Mouse (Mus musculus): Measurements from ENCODE around the gene Lrrc75a.

The Lrrc75a gene

GRCm38 (mm10) chr11:62645732-62646494 is 2.4 kb downstream of the Lrrc75a start:
- no peak for DNase-seq (ENCODE audit: low read depth in 2 of 2, low spot score in 2 of 2)

- DNase-seq (ENCODE audit: low read depth in 2 of 2, low spot score in 2 of 2) = no peak
These were observed 3.0 kb downstream of the Lrrc75a start for GRCm38 (mm10) chr11:62645337-62645675.

DNA sequence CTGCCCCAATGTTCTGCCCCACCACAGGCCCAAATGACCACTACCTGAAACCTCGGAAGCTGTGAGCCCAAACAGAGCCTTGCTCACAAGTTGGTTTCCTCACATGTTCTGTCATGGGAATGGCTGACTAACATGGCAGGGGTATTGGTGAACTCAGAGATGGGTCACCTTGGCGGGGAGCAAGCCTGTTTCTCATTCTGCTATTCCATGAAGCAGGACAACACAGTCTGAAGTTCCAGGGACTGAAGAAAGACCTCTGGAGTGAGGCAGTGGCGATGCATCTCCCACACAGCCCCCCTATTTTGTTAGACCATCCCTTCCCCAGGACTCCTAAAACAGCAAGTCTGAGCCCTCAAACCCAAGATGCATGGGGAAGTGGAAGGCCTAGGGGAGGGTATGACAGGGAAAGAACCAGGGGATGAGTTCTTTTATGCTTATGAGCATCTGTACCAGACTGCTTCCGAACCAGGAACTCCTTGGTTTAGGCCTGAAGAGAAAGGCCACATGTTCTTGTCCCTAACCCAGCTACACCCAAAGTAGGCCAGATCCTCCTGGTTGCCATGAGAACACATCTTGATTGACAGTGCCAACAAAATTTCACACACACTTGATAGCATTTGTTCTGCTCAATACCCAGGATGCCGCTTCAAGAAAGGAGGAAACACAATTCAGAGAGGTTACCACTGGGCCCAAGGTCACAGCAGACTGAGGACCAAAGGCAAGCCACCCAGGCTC is 3.6 kb downstream of the Lrrc75a start:
- no peak for DNase-seq (ENCODE audit: low read depth in 2 of 2, low spot score in 2 of 2)

GRCm38 (mm10) chr11:62643681-62644363 is 4.5 kb downstream of the Lrrc75a start:
- DNase-seq (ENCODE audit: low read depth in 2 of 2, low spot score in 2 of 2) = no peak

DNA sequence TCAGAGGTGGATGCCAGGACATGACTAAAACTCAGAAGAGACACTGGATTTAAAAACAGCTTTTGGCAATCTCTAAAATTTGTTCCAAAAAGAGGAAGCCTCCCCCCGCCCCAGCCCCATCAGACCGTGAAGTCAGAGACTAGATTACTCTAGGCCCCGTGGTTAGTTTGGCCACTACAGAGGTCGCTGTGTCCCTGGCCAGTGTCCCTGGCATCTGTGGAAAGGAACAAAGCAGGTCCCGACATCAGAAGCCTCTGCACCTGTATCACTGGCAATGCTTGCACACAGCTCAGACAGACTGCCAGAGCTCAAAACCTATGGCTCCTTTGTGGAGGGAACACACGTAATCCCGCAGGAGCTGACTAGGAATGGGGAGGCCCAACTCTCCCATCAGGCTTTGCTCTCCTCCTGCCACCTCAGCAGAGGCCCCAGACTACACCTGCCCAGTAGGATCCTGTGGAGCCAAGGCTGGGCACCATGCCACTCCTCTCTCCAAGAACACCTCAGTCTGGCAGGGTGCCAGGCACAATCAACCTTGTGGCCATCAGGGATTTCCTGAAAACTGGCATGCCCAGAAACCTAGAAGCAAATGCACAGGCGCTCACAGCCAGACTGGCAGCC is 5.2 kb downstream of the Lrrc75a start:
- DNase-seq (ENCODE audit: low read depth in 2 of 2, low spot score in 2 of 2) = no peak

GRCm38 (mm10) chr11:62642023-62642844 is 6.1 kb downstream of the Lrrc75a start:
- DNase-seq (ENCODE audit: low read depth in 2 of 2, low spot score in 2 of 2) = no peak

- no peak for DNase-seq (ENCODE audit: low read depth in 2 of 2, low spot score in 2 of 2)
These were observed 7.9 kb downstream of the Lrrc75a start for GRCm38 (mm10) chr11:62640378-62640777.

GRCm38 (mm10) chr11:62638402-62638801 is 9.9 kb downstream of the Lrrc75a start:
- DNase-seq (ENCODE audit: low read depth in 2 of 2, low spot score in 2 of 2) = no peak

DNA sequence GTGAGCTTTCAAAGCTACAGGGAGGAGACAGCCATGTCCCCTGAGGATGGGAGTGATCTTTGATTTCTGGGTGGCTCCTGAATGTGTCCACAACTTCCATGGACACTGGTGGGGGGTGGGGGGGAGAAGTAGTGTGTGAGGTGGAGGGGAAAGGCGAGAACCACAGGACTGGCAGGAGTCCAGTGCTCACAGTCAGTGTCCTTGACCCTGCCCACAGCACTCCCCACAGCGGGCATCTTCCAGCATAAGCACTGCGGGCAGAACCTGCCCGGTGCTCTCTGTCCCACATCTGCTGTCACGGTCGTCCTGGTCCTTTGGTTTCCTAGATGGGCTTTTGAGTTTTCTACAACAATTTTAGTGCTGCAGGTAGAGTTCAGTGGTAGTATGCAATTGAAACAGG is 10.5 kb downstream of the Lrrc75a start:
- no peak for DNase-seq (ENCODE audit: low read depth in 2 of 2, low spot score in 2 of 2)

- no peak for DNase-seq (ENCODE audit: low read depth in 2 of 2, low spot score in 2 of 2)
These were observed 10.9 kb downstream of the Lrrc75a start for GRCm38 (mm10) chr11:62637401-62637800.

DNA sequence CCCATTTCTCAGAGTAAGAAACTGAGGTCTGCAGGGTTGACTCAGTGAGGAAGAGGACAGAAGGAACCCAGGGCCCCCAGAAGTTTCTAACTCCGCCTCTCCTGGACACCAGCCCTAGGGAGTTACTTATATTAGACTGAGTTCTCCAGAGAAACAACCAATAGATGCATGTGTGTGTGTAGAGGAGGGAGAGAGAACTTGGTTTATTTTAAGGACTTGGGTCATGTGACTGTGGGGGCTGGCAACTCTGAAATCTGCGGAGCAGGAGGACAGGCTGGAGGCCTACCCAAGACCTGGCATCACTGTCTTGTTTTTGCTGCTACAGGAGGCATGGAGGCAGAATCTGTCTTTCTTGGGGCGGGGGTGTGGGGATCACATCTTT is 11.5 kb downstream of the Lrrc75a start:
- DNase-seq (ENCODE audit: low read depth in 2 of 2, low spot score in 2 of 2) = no peak

DNA sequence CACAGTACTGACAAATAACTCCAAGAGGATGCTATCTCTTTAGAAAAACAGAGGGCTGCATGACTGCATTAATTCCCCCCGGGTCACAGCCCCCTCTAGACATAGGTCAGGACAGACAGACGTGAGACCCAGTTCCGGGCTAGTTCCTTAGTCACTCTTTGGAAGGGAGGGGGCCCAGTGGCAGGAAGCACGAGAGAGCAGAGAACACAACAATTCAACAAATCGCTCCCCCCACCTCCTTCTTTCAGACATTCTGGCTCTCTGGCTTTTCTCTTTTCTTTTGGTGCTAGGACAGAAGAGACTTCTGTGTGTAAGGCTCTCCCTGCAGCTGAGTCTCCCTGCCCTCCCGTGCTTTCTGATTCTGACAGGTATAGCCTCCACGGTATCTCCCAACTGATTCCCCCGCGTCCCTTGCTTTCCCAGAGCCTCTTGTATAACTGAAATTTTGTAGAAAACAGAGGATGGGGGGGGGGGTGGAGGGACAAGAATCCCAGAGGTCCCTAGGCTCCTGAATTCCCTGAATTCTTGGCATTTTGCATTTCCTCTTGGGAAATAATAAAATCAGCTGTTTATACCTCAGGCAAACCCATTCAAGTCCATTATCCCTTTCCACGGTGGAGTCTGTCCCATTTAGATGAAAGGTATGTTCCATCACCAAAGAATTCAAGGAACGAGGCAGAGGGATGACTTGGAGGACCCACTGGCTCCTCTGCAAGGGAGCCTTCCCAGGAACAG is 12.1 kb downstream of the Lrrc75a start:
- DNase-seq (ENCODE audit: low read depth in 2 of 2, low spot score in 2 of 2) = no peak

- DNase-seq (ENCODE audit: low read depth in 2 of 2, low spot score in 2 of 2) = no peak
These were observed 12.9 kb downstream of the Lrrc75a start for GRCm38 (mm10) chr11:62635406-62635805.

DNA sequence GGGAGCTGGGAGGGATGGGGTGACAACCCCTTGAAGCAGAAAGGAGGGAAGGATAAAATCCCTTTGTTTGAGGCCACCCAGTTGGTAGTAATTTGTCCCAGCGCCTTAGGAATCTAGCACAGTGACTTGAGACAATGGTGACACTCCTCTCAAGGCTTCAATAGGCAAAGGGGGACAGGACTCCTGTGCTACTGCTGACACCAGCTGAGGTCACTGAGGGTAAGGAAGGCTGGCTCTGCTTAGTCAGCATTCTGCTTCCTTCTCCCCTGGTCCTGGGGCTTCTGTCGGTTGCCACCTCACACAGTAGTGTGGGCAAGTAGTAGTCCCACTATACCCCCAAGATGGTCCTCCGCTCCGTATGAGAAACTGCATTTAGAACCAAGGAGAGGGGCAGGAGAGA is 17.2 kb downstream of the Lrrc75a start:
- DNase-seq (ENCODE audit: low read depth in 2 of 2, low spot score in 2 of 2) = no peak

DNA sequence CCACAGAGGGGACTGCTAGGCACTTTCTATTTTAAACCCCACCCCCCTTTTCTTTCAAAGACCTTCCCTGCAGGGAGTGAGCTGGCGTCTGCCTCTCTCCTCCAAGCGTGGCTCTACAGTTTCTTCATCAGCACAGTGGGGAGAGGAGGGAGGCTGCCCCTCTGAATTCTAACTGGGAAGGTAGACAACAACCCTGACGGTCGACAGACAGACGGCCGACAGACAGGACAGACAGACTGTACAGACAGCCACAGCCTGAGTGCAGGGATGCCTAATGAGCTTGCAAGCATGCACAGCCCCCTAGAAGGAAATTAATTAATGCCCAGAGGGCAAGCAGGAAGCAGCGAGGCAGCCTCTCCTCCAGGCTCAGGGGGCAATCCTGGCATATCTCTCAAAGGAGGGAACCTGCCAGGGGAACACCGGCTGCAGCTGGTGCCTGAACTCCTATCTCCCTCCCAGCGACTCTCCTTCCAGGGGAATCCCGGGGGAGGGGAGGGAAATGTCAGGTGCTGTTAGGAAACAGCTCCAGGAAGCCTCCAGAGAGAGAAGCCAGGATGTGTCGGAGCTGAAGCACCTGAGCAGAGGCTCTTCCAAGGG is 18.0 kb downstream of the Lrrc75a start:
- no peak for DNase-seq (ENCODE audit: low read depth in 2 of 2, low spot score in 2 of 2)

- DNase-seq (ENCODE audit: low read depth in 2 of 2, low spot score in 2 of 2) = no peak
These were observed 18.7 kb downstream of the Lrrc75a start for GRCm38 (mm10) chr11:62629352-62630224.

DNA sequence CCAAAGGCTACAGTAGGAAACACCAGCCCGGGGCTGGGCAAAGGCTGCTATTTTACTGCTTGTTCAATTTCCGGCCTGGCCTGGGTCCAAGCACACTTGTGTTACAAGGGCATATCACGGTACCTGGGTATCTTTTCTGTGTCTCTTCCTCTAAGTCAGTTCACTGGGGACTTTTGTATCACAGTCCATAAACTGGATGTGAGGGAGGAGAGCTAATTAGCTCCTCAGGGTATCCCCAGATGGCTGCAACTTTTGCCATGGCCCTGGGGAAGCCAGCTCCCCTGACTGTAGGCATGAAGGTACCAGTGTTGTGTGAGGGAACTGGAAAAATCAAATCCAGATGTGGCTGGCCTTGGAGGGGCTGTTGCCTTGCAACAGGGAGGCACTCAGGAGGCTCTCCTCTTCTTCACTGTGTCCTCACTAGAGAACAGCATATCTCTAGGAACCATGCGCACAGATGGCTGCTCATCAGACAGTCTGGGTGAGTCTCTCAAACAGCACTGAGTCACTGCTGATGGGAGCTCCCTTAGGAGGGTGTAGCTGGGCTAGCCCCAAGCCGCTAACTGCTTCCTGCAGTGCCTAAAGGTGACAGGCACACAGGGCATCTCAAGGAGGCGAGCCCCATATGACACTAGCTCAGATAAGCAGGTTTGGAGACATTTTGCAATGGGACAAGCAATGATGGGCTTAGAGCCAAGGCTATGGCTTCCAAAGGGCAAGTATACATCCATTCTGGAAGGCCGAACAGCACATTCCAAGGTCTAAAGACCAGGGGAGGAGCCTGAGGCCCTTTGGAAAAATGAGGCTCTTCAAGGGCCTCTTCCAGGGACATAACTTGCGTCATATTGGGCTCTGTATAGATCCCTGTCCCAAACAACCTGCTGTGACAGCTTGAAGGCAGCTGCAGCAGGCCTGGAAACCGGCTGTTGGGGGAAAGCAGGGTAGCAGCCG is 23.7 kb downstream of the Lrrc75a start:
- DNase-seq (ENCODE audit: low read depth in 2 of 2, low spot score in 2 of 2) = no peak

GRCm38 (mm10) chr11:62622850-62623249 is 25.5 kb downstream of the Lrrc75a start:
- no peak for DNase-seq (ENCODE audit: low read depth in 2 of 2, low spot score in 2 of 2)
